Mouse (Mus musculus) mature B cell (primary cell): Measurements from ENCODE around the gene Nfam1.

Source experiments
- in situ Hi-C: fragments of 300-500 bp; cut with MboI; formaldehyde crosslinking; loops from 2 replicates; pipeline ENCODE4 v1.14.3; 2019

Gene Nfam1

GRCm38 (mm10) chr15:82995239-82995638 is 37.9 kb downstream of the Nfam1 start:
- in situ Hi-C loops = no loop called here

- in situ Hi-C loops = no loop called here
Observed at GRCm38 (mm10) chr15:82992911-82993310, 40.2 kb downstream of the Nfam1 start.

- in situ Hi-C loops = no loop called here
Observed at GRCm38 (mm10) chr15:82992079-82992783, 40.9 kb downstream of the Nfam1 start.

DNA sequence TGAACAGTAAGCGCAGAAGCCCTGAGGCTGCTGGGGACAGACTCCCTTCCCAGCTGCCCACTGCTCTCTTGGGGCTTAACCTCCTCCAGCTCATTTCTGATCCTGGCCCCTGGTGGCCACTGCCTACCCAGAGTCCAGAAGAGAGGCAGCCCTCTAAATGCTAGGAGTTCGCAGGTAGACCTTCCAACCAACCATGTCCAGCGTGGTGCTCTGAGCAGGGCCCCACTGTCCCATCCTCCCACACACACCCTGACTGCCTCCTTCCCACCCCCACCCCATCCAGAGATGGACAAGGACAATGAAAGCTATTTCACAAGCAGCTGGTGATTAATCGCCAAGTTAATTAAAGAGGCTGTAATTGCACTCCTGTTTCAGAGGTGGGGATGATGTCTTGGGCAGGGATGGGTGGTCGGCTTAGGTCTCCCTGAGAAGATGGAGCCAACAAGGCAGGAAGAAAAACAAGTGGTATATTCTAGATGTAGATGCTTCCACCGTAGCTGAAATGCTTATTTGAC is 43.9 kb downstream of the Nfam1 start:
- in situ Hi-C loops = no loop called here

GRCm38 (mm10) chr15:82987732-82988112 is 45.4 kb downstream of the Nfam1 start, which contains the start of gene Tcf20:
TSS of gene Tcf20 (minus strand) at chr15:82987872.
- in situ Hi-C loops = no loop called here

- in situ Hi-C loops = no loop called here
Observed at GRCm38 (mm10) chr15:82987014-82987731, 45.9 kb downstream of the Nfam1 start.

DNA sequence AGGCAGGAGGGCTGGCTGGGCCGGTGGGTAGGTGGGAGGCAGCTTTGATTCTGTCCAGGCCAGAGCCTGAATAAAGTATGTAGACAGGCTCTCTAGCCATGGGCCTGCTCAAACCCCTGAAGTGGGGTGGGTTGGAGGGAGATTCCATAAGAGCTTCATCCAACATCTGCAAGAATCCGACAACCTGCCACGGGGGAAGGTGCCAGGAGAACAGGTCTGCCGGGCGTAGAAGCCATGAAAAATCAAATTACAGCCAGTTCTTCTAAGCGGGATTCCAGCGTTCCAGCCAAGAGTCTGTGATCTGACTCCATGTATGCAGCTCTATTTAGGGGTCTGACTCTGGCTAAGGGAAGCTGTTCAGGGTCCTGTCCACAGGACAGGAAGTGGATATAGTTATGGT is 48.5 kb downstream of the Nfam1 start:
- in situ Hi-C loops = no loop called here

DNA sequence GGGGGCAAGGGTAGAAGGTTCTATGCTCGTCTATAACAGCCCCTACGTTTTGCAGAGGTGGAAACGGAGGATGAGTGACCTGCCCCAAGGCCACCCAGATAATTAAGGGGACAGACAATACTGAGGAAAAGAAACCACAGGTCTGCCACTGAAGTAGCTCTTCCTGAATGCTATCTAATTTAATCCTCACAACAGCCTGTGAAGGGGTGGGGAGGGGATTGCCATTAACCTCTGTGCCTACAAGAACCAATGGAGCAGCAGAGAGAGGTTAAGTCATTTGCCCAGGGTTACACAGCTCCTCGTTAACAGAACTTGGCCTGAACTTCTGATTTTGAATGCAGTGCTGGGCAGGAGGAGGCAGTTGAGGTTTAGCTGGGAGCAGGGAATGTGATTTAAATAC is 49.0 kb downstream of the Nfam1 start:
- in situ Hi-C loops = no loop called here

DNA sequence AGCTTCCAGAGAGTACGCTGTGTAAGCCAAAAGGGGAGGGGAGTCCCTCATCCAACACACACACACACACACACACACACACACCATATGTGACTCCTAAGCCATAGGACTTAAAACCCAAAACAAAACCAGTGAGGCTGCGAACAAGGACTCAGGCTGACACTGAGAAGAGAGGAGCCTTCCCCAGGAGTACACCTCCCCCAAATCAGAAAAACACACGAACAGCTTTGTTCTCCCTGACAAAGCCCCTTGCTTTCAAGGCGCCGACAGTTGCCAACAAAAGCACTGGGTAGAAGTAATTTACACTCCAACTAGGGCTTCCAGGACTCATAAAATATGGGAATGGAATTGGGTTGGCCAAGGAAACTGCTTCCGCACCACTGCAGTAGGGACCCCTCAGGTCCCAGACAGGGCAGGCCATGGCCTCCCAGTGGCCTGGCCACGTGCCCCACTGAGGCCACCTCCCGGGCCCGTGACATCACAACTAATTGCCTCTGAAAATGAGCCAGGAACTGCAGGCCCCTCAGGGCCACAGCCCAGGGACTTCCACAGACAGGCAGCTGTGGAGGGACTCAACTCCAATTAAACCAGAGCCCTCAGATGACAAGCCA is 49.6 kb downstream of the Nfam1 start:
- in situ Hi-C loops = no loop called here

DNA sequence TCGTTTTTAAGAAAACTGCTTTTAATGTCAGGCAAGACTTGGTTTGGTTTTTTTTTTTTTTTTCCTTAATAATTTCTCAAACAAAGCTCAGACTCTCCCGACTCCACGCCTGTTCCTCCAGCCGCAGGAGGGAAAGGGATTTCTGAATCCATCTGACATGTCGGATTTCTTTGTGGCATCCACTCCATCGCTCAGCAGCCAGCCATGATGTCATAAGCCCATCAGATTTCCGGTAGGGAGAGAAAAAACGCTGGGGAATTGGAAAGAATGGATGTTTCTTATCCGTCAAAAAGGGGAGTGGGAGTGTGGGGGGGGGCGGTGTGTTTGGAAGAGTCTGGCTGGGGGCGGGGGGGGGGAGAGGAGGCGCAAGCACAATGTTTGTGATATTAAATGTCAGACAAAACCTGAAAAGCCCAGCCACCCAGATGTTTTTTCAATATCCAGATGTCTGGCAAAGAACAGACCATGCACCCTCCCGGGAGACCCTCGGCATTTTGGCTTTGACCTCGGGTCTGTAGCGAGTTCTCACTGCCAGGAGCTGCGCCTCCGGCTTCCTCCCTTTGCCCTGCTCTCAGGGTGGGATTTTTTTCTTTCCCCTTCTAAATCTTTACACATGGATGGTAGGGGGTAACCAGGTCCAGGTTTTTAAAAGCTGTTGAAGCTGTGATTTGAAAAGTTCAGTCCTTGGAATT is 50.2 kb downstream of the Nfam1 start:
- in situ Hi-C loops = no loop called here

- in situ Hi-C loops = no loop called here
Observed at GRCm38 (mm10) chr15:82981676-82982520, 51.2 kb downstream of the Nfam1 start.

DNA sequence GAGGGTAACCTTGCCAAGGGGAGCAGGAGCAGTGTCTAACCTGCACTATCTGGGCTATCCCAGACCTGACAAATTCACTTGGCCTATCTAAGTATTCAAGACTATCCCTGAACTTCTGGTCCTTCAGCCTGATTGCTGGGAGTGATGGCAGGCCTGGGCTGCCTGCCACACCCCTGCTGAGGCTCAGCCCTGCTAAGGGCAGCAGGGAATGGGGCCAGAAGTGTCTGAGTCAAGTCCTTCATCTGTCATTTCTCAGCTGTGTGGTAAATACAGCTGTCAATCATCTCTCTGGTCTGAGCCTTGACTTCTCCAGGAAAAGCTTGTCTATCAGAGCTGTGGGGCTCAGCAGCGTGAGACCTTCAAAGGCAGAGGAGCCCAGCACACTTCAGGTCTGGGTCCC is 53.6 kb downstream of the Nfam1 start:
- in situ Hi-C loops = no loop called here

- in situ Hi-C loops = no loop called here
Observed at GRCm38 (mm10) chr15:82974471-82974870, 58.6 kb downstream of the Nfam1 start.

DNA sequence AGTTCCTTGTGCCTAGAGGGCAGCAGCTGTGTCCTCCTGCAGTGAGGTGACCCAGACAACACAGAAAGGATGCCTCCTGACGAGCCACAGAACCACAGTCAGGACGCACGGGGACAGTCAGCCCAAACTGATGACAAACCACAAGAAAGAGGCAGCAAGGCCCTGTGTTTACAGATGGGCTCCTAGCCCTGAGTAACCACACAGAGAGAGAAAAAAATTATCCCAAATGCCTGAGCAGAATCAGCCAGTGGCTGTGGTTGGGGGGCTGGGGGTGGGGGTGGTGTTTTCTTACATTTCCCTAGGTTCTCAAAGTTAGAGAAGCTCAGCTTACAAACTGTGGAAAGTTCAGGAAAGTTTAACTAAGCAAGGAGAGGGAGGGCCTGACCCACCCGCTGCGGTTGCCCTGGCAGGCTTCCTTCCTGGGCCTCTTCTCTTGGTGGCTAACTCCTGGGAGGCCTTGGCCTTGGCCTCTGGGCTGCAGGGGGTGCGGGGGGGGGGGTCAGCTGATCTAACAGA is 63.8 kb downstream of the Nfam1 start:
- in situ Hi-C loops = no loop called here

- in situ Hi-C loops = no loop called here
Observed at GRCm38 (mm10) chr15:82968449-82968848, 64.7 kb downstream of the Nfam1 start.

DNA sequence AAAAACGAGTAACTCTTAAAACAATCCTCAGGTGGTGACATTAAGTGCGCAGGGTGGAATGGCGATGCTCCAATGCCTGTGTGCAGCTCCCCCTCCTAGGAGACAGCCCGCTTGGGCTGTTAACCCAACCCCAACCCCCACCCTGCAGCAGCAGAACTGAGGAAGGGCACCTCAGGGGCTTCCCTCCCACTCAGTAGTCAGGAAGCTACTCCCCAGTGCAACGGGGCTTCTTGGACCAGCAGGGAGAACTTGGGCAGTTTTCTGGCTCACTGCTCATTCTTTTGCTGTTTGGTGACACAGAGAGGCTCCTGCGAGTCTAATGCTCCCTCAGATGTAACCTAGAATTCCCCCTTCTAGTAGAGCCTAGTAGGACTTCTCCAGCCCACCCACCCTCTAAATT is 65.2 kb downstream of the Nfam1 start:
- in situ Hi-C loops = no loop called here

DNA sequence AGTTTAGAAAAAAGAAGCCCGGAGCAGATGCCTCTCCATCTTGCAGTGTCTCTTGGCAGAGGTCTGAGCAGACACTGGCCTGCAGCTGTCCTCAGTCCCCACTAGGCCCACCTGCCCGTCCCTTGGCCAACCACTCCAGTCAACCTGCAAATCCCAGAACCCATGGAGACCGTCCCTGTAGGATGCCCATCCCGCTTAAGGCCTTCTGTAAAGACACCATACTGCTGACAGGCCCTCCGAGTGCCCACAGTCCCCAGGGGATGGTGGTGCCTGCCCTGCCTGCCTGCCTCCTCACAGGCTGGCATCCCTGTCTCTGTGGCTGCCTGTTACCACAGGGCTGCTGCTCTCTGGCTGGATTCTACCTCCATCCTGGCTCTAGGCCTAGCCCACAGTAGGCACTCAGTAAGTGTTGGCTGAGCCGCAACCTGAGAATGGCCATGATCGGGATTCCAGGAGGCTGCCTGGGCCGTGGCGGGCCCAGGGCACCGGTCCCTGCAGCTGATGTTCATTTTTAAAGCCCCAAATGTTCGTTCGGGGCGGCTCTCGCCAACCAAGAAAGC is 68.8 kb downstream of the Nfam1 start:
- in situ Hi-C loops = no loop called here

DNA sequence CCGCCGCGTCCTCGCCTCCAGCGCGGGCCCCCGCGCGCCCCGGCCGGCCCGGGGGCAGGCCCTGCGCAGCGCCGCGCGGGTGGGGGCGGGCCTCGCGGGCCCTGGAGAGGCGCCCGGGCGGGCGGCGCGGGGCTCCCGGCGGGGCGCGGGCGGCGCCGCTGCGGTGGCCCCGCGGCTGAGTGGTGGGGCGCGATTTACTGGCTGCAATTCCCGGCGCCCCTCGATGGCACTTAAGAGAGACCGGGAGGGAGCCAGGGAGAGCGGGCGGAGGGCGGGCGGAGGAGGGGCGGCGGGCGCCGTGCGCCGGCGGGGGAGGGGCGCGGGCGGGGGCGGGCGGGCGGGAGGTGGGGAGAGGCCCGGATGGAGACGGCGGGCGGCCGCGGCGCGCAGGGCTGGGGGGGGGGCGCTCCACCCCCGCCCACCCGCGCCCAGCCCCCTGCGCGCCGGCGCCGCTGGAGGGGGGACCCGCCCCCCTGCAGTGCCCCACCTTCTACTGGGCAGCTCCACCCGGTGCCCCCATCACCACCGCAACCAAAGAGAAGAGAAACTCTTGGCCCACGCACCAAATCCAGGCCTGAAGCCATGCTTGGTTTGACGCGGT is 69.5 kb downstream of the Nfam1 start:
- in situ Hi-C loops = no loop called here

- in situ Hi-C loops = no loop called here
Observed at GRCm38 (mm10) chr15:82963090-82963489, 70.0 kb downstream of the Nfam1 start.

GRCm38 (mm10) chr15:82962536-82962935 is 70.6 kb downstream of the Nfam1 start:
- in situ Hi-C loops = no loop called here
